Comparison of ENCODE assay signal across 11 mouse cellular contexts in genomic region chr2:118487806-118488205, GRCm38 (mm10). TPM values are rescaled to one million over a fixed set of nuclear protein-coding genes. Genes with fewer than 3 reads are reported as not detected.
DNase-seq lines count a peak whose midpoint lies in the region; ATAC-seq and TF ChIP-seq lines count a peak whose summit lies in the region.
"Had no signal": no experiment of that assay in that cellular context is flagged by ENCODE, and none has a peak within 500 bp of the region (broad histone marks: within the 10 kb centered on the region; RNA-seq: fewer than 3 reads in every experiment).

No protein-coding gene starts in this region.

- no peak for DNase-seq in forebrain, postnatal 0 days
- DNase-seq in 416B (ENCODE audit: low read depth) = peak; percentile 65
- peak; percentile 37 for DNase-seq in adipocyte (ENCODE audit: low spot score)
- peak; percentile 51 for DNase-seq in lung, postnatal 10 days
- DNase-seq in right cerebral cortex, postnatal 10 days (ENCODE audit: low spot score in 2 of 2) = no peak
- DNase-seq in urinary bladder, postnatal 4 days (ENCODE audit: low spot score in 2 of 2) = no peak
- DNase-seq in heart, postnatal 14 days = no peak

- H3K4me2 ChIP-seq in forebrain, postnatal 0 days (ENCODE audit: low read depth) = no peak overlapping the region
- no peak overlapping the region for H3K4me2 ChIP-seq in forebrain, embryonic 15.5 days (replicated peaks)
- H3K4me2 ChIP-seq: embryonic facial prominence, embryonic 12.5 days; heart, embryonic 15.5 days had no signal

- no peaks in the 10 kb centered on the region for H3K36me3 ChIP-seq in forebrain, postnatal 0 days (ENCODE audit: insufficient read depth)
- H3K36me3 ChIP-seq in forebrain, embryonic 15.5 days = no peaks in the 10 kb centered on the region
- H3K36me3 ChIP-seq: embryonic facial prominence, embryonic 12.5 days; heart, embryonic 15.5 days; liver, embryonic 15.5 days had no signal

- intact Hi-C loops in heart, postnatal 14 days (cut with DNase I) = loop anchor here (1.0 to 5.0 kb wide), 6 partner anchors 57 to 394 kb away; partner anchors contain the start of gene Bmf

- no peak overlapping the region for H3K4me3 ChIP-seq in forebrain, postnatal 0 days (ENCODE audit: low read depth, low read length)
- H3K4me3 ChIP-seq in forebrain, embryonic 15.5 days = no peak overlapping the region
- H3K4me3 ChIP-seq: embryonic facial prominence, embryonic 12.5 days; heart, embryonic 15.5 days; liver, embryonic 15.5 days had no signal

- TF ChIP-seq CTCF in forebrain, postnatal 0 days (IDR thresholded peaks at IDR 0.05; ENCODE audit: low read depth) = peak; percentile 34; the same call in 1 of the 2 replicates

- no peaks in the 10 kb centered on the region for H3K27me3 ChIP-seq in forebrain, postnatal 0 days (ENCODE audit: insufficient read depth, low read length)
- no peaks in the 10 kb centered on the region for H3K27me3 ChIP-seq in forebrain, embryonic 15.5 days
- H3K27me3 ChIP-seq: embryonic facial prominence, embryonic 12.5 days; heart, embryonic 15.5 days; liver, embryonic 15.5 days had no signal

- H3K9me3 ChIP-seq in forebrain, postnatal 0 days (ENCODE audit: low read length) = no peaks in the 10 kb centered on the region
- no peaks in the 10 kb centered on the region for H3K9me3 ChIP-seq in forebrain, embryonic 15.5 days
- H3K9me3 ChIP-seq: embryonic facial prominence, embryonic 12.5 days; heart, embryonic 15.5 days; liver, embryonic 15.5 days had no signal

- H3K27ac ChIP-seq in forebrain, postnatal 0 days (ENCODE audit: low read depth, low read length) = no peak overlapping the region
- H3K27ac ChIP-seq in forebrain, embryonic 15.5 days (replicated peaks) = no peak overlapping the region
- H3K27ac ChIP-seq: embryonic facial prominence, embryonic 12.5 days; heart, embryonic 15.5 days; liver, embryonic 15.5 days had no signal

- no peaks in the 10 kb centered on the region for H3K4me1 ChIP-seq in forebrain, postnatal 0 days (ENCODE audit: insufficient read depth)
- no peaks in the 10 kb centered on the region for H3K4me1 ChIP-seq in forebrain, embryonic 15.5 days

- WGBS in forebrain, postnatal 0 days = 68% methylated on average over 3 of the region's 3 CpGs
- 65% methylated on average over 3 of the region's 3 CpGs for WGBS in forebrain, embryonic 15.5 days

- no peak overlapping the region for H3K9ac ChIP-seq in forebrain, postnatal 0 days
- no peak overlapping the region for H3K9ac ChIP-seq in forebrain, embryonic 15.5 days (replicated peaks)
- H3K9ac ChIP-seq: embryonic facial prominence, embryonic 12.5 days; heart, embryonic 15.5 days; liver, embryonic 15.5 days had no signal

- ATAC-seq in forebrain, postnatal 0 days = no peak
- no peak for ATAC-seq in forebrain, embryonic 15.5 days (replicated peaks)

RNA-seq across cellular contexts. Expression of gene Srp14, which starts 8.3 kb away (rescaled TPM):
- 180 and 252 TPM in 2 replicates for total RNA-seq in forebrain, postnatal 0 days (2014; rRNA removed)
- 357 and 411 TPM in 2 replicates for polyA plus RNA-seq in forebrain, postnatal 0 days (2015; fragmentation: Nextera tagmentation; extraction: Ambion mirVana)
- polyA plus RNA-seq in forebrain, embryonic 15.5 days (2015; fragmentation: Nextera tagmentation; extraction: Ambion mirVana) = 332 and 333 TPM in 2 replicates
- 100 to 1,000 TPM; 113 to 115 TPM for total RNA-seq in heart, postnatal 14 days (2021)

Comparison
In these comparisons a context has a peak if more than half of its experiments do, and no peak if none do; other contexts are left out.
1. DNase-seq: peak in 416B (single experiment), adipocyte (single experiment) and lung, postnatal 10 days (single experiment); none in forebrain, postnatal 0 days (single experiment), right cerebral cortex, postnatal 10 days (0 of 2), urinary bladder, postnatal 4 days (0 of 2) and heart, postnatal 14 days (0 of 2).